In the genomic region with DNA sequence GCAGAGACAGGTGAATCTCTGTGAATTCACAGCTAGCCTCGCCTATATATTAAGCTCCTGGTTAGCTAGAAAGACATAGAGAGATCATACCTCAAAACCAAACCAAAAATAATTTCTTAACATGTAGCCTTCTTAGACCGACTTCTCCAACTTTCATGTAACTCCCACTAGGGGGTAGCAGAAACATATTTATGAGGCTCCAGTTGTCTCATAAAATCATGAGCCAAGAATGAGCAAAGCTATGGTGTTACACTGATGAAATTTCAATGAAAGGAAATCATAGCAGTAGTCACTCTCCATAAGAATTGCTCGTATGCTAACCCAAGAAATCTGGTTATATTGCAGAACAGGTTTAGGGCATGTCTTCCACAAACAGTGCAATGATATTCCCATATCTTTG, we compare ENCODE assay signal across 9 mouse cellular contexts.
DNase-seq lines count a peak whose midpoint lies in the region; ATAC-seq lines count a peak whose summit lies in the region.
"Had no signal": no experiment of that assay in that cellular context is flagged by ENCODE, and none has a peak within 500 bp of the region (broad histone marks: within the 10 kb centered on the region; RNA-seq: fewer than 3 reads in every experiment).

No protein-coding gene starts in this region.

- H3K4me2 ChIP-seq in forebrain, embryonic 12.5 days, result no peak overlapping the region
- H3K4me2 ChIP-seq: limb, embryonic 12.5 days had no signal

- ATAC-seq in forebrain, embryonic 12.5 days (ENCODE audit: low FRiP score), result peak; percentile 72; the same call in 1 of the 2 replicates
- no peak for ATAC-seq in erythroid progenitor cell, adult 5-6 weeks (replicated peaks; ENCODE audit: low FRiP score, poor library complexity, severe bottlenecking)

- H3K9ac ChIP-seq in forebrain, embryonic 12.5 days, result no peak overlapping the region
- H3K9ac ChIP-seq: limb, embryonic 12.5 days had no signal

- no peaks in the 10 kb centered on the region for H3K9me3 ChIP-seq in forebrain, embryonic 12.5 days
- H3K9me3 ChIP-seq: limb, embryonic 12.5 days had no signal

- no peak overlapping the region for H3K4me3 ChIP-seq in forebrain, embryonic 12.5 days (replicated peaks)
- H3K4me3 ChIP-seq: limb, embryonic 12.5 days had no signal

- H3K4me1 ChIP-seq in forebrain, embryonic 12.5 days, result no peaks in the 10 kb centered on the region
- H3K4me1 ChIP-seq: limb, embryonic 12.5 days had no signal

- WGBS in forebrain, embryonic 12.5 days, result 65% methylated on average over 3 of the region's 3 CpGs

- no peak overlapping the region for H3K27ac ChIP-seq in forebrain, embryonic 12.5 days
- H3K27ac ChIP-seq: limb, embryonic 12.5 days had no signal

- peak; percentile 35 for DNase-seq in heart, adult 8-10 months (ENCODE audit: low spot score)
- DNase-seq in heart, postnatal 25 days (ENCODE audit: low spot score), result no peak
- DNase-seq in right cerebral cortex, adult 2 months (ENCODE audit: low spot score in 2 of 2), result peak; percentile 4 to 10
- DNase-seq in right cerebral cortex, postnatal 14 days, result no peak
- DNase-seq in lung, postnatal 25 days (ENCODE audit: low spot score), result peak; percentile 46
- DNase-seq in telencephalon, adult 2 months (ENCODE audit: low read depth, low spot score), result peak; percentile 68

- no peaks in the 10 kb centered on the region for H3K36me3 ChIP-seq in forebrain, embryonic 12.5 days (replicated peaks)
- H3K36me3 ChIP-seq: limb, embryonic 12.5 days had no signal

- no peaks in the 10 kb centered on the region for H3K27me3 ChIP-seq in forebrain, embryonic 12.5 days
- H3K27me3 ChIP-seq: limb, embryonic 12.5 days had no signal

- intact Hi-C loops in heart, postnatal 25 days (cut with DNase I), result loop anchor here (1.0 to 5.0 kb wide), 2 partner anchors 150 to 769 kb away; a partner anchor contains a TSS

Comparison
In these comparisons a context has a peak if more than half of its experiments do, and no peak if none do; other contexts are left out.
1. DNase-seq: peak in heart, adult 8-10 months (single experiment), right cerebral cortex, adult 2 months (2 of 2), lung, postnatal 25 days (single experiment) and telencephalon, adult 2 months (single experiment); none in heart, postnatal 25 days (single experiment) and right cerebral cortex, postnatal 14 days (single experiment).